In the genomic region with DNA sequence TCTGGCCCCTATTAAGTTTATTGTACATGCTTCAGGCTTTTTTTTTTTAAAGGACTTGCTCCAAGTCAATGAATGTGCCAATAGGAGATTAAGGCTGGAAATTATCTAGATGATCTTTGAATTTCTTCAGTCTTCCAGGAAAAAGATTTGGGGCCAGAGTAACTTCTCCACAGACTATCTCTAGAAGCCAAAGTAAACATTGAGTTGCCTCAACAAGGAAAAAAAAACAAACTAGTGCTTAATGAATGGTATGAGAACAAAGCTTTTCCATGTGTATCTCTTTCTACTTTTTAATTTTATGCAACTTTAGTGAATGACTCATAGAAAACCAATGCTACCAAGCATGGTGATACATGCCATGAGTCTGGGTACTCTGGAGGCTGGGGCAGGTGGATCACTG, we compare ENCODE assay signal across 23 mouse cellular contexts.
DNase-seq lines count a peak whose midpoint lies in the region; ATAC-seq and TF ChIP-seq lines count a peak whose summit lies in the region.
"Had no signal": no experiment of that assay in that cellular context is flagged by ENCODE, and none has a peak within 500 bp of the region (broad histone marks: within the 10 kb centered on the region; RNA-seq: fewer than 3 reads in every experiment).

No protein-coding gene starts in this region.

- in situ Hi-C loops in Patski (cut with MboI; ENCODE audit: low pct_unique_long_range_greater_than_20kb), result no loop called here

- no peak for TF ChIP-seq CTCF in liver, adult 2 months (IDR thresholded peaks at IDR 0.05; ENCODE audit: low read depth, low read length)
- TF ChIP-seq CTCF in Patski (IDR thresholded peaks at IDR 0.05), result no peak
- TF ChIP-seq CTCF in forebrain, postnatal 0 days (IDR thresholded peaks at IDR 0.05; ENCODE audit: low read depth), result no peak

- DNase-seq in liver, adult 2 months (ENCODE audit: extremely low read depth, low read depth, low spot score), result peak; percentile 41
- DNase-seq in liver (no peak), Patski (ENCODE audit: low read depth, low spot score) (peak; percentile 72)
- peak; percentile 5 for DNase-seq in fibroblast of lung, adult 2 months (ENCODE audit: low read depth)
- DNase-seq in forebrain, postnatal 0 days, result no peak
- DNase-seq: adrenal gland, adult 8-10 months; adrenal gland, postnatal 14 days; adrenal gland, postnatal 36 days; cerebellum, adult 11-12 months; cerebellum, adult 2 months; cerebellum, adult 9-10 months; cerebellum, postnatal 10 days; cerebellum, postnatal 25 days had no signal

- no peak overlapping the region for H3K9ac ChIP-seq in liver, adult 2 months (ENCODE audit: low read depth, low read length)
- no peak overlapping the region for H3K9ac ChIP-seq in forebrain, postnatal 0 days
- H3K9ac ChIP-seq in midbrain, embryonic 15.5 days, result no peak overlapping the region
- H3K9ac ChIP-seq: embryonic facial prominence, embryonic 12.5 days; forebrain, embryonic 13.5 days; forebrain, embryonic 15.5 days had no signal

- H3K4me1 ChIP-seq in liver, adult 2 months (ENCODE audit: control insufficient read depth, insufficient read depth, low read length), result no peaks in the 10 kb centered on the region
- no peaks in the 10 kb centered on the region for H3K4me1 ChIP-seq in forebrain, postnatal 0 days (ENCODE audit: insufficient read depth)
- H3K4me1 ChIP-seq in midbrain, embryonic 15.5 days, result no peaks in the 10 kb centered on the region
- H3K4me1 ChIP-seq: embryonic facial prominence, embryonic 12.5 days; forebrain, embryonic 13.5 days; forebrain, embryonic 15.5 days had no signal

- no peak for TF ChIP-seq POLR2A in liver, adult 2 months (IDR thresholded peaks at IDR 0.05; ENCODE audit: extremely low read depth, insufficient read depth, low read length)

- peak; percentile 91 for ATAC-seq in Patski
- no peak for ATAC-seq in forebrain, postnatal 0 days
- no peak for ATAC-seq in midbrain, embryonic 15.5 days (replicated peaks)
- no peak for ATAC-seq in monocyte, adult 5-6 weeks (replicated peaks; ENCODE audit: insufficient number of reproducible peaks, low FRiP score, low TSS enrichment, poor library complexity, severe bottlenecking)
- ATAC-seq: activated CD4-positive, CD25-positive, alpha-beta regulatory T cell, adult 4 months; CD4-positive, CD25-positive, alpha-beta regulatory T cell, adult 4 months; forebrain, embryonic 13.5 days; forebrain, embryonic 15.5 days had no signal

- CTCF ChIA-PET in Patski (lab: Charles Lee), result interaction anchor here (1.0 to 1.4 kb wide), 2 partner anchors 11 to 19 kb away, joined by 3 to 4 read pairs; no protein-coding TSS in a partner anchor

- no peaks in the 10 kb centered on the region for H3K79me2 ChIP-seq in liver, adult 2 months (ENCODE audit: control insufficient read depth, insufficient read depth, low read length)

- no peak overlapping the region for H3K4me2 ChIP-seq in forebrain, postnatal 0 days (ENCODE audit: low read depth)
- H3K4me2 ChIP-seq in midbrain, embryonic 15.5 days, result no peak overlapping the region
- H3K4me2 ChIP-seq: embryonic facial prominence, embryonic 12.5 days; forebrain, embryonic 13.5 days; forebrain, embryonic 15.5 days had no signal

- no peak overlapping the region for H3K4me3 ChIP-seq in liver, adult 2 months (ENCODE audit: insufficient read depth, low read depth, low read length)
- H3K4me3 ChIP-seq in forebrain, postnatal 0 days (ENCODE audit: low read depth, low read length), result no peak overlapping the region
- no peak overlapping the region for H3K4me3 ChIP-seq in midbrain, embryonic 15.5 days
- H3K4me3 ChIP-seq: embryonic facial prominence, embryonic 10.5 days; embryonic facial prominence, embryonic 12.5 days; forebrain, embryonic 13.5 days; forebrain, embryonic 15.5 days had no signal

- H3K27me3 ChIP-seq in liver, adult 2 months (ENCODE audit: control insufficient read depth, insufficient read depth, low read length), result no peaks in the 10 kb centered on the region
- no peaks in the 10 kb centered on the region for H3K27me3 ChIP-seq in Patski
- no peaks in the 10 kb centered on the region for H3K27me3 ChIP-seq in forebrain, postnatal 0 days (ENCODE audit: insufficient read depth, low read length)
- H3K27me3 ChIP-seq in midbrain, embryonic 15.5 days (replicated peaks), result no peaks in the 10 kb centered on the region
- H3K27me3 ChIP-seq: CH12.LX; embryonic facial prominence, embryonic 12.5 days; forebrain, embryonic 13.5 days; forebrain, embryonic 15.5 days had no signal

- H3K27ac ChIP-seq in liver, adult 2 months (replicated peaks; ENCODE audit: insufficient read depth, low read depth, low read length), result no peak overlapping the region
- H3K27ac ChIP-seq in forebrain, postnatal 0 days (ENCODE audit: low read depth, low read length), result no peak overlapping the region
- H3K27ac ChIP-seq in midbrain, embryonic 15.5 days, result no peak overlapping the region
- H3K27ac ChIP-seq: embryonic facial prominence, embryonic 10.5 days; embryonic facial prominence, embryonic 12.5 days; forebrain, embryonic 13.5 days; forebrain, embryonic 15.5 days had no signal

- H3K36me3 ChIP-seq in liver, adult 2 months (ENCODE audit: control insufficient read depth, insufficient read depth, low read length), result no peaks in the 10 kb centered on the region
- no peaks in the 10 kb centered on the region for H3K36me3 ChIP-seq in forebrain, postnatal 0 days (ENCODE audit: insufficient read depth)
- H3K36me3 ChIP-seq in midbrain, embryonic 15.5 days (replicated peaks), result no peaks in the 10 kb centered on the region
- H3K36me3 ChIP-seq: embryonic facial prominence, embryonic 10.5 days; embryonic facial prominence, embryonic 12.5 days; forebrain, embryonic 15.5 days; G1E had no signal

- POLR2A ChIA-PET in Patski (lab: Charles Lee), result interaction anchor here (0.6 to 1.2 kb wide), 13 partner anchors 10 to 667 kb away, joined by 3 to 9 read pairs (median 4); no protein-coding TSS in a partner anchor

- H3K9me3 ChIP-seq in forebrain, postnatal 0 days (ENCODE audit: low read length), result no peaks in the 10 kb centered on the region
- H3K9me3 ChIP-seq in midbrain, embryonic 15.5 days, result no peaks in the 10 kb centered on the region
- H3K9me3 ChIP-seq: embryonic facial prominence, embryonic 10.5 days; embryonic facial prominence, embryonic 12.5 days; forebrain, embryonic 13.5 days; forebrain, embryonic 15.5 days had no signal

Comparison
In these comparisons a context has a peak if more than half of its experiments do, and no peak if none do; other contexts are left out.
1. DNase-seq: peak in liver, adult 2 months (single experiment), Patski (single experiment) and fibroblast of lung, adult 2 months (single experiment); none in liver (single experiment) and forebrain, postnatal 0 days (single experiment).